Mouse (Mus musculus): ENCODE data around the gene Slc24a4.

The Slc24a4 gene

GRCm38 (mm10) chr12:102128081-102128790 lies at the start of gene Slc24a4:
Gene Slc24a4 (plus strand): TSS chr12:102128733.
- DNase-seq (ENCODE audit: low spot score): peak; percentile 6

GRCm38 (mm10) chr12:102082648-102083425 lies 45.7 kb upstream of the Slc24a4 start:
- DNase-seq (ENCODE audit: low spot score): no peak

- DNase-seq (ENCODE audit: low spot score): no peak
Observed at GRCm38 (mm10) chr12:102090535-102090934, 38.0 kb upstream of the Slc24a4 start.

GRCm38 (mm10) chr12:102092342-102093094 lies 36.0 kb upstream of the Slc24a4 start:
- no peak for DNase-seq (ENCODE audit: low spot score)

GRCm38 (mm10) chr12:102105990-102106389 lies 22.5 kb upstream of the Slc24a4 start:
- no peak for DNase-seq (ENCODE audit: low spot score)

GRCm38 (mm10) chr12:102108851-102109250 lies 19.7 kb upstream of the Slc24a4 start:
- no peak for DNase-seq (ENCODE audit: low spot score)

GRCm38 (mm10) chr12:102112491-102112890 lies 16.0 kb upstream of the Slc24a4 start:
- DNase-seq (ENCODE audit: low spot score): no peak

GRCm38 (mm10) chr12:102112901-102113300 lies 15.6 kb upstream of the Slc24a4 start:
- DNase-seq (ENCODE audit: low spot score): no peak

GRCm38 (mm10) chr12:102113391-102113790 lies 15.1 kb upstream of the Slc24a4 start:
- DNase-seq (ENCODE audit: low spot score): no peak

- no peak for DNase-seq (ENCODE audit: low spot score)
Observed at GRCm38 (mm10) chr12:102116580-102116979, 12.0 kb upstream of the Slc24a4 start.

- no peak for DNase-seq (ENCODE audit: low spot score)
Observed at GRCm38 (mm10) chr12:102118014-102118413, 10.5 kb upstream of the Slc24a4 start.

- DNase-seq (ENCODE audit: low spot score): no peak
Observed at GRCm38 (mm10) chr12:102127601-102128000, 932 bp upstream of the Slc24a4 start.

- peak; percentile 26 for DNase-seq (ENCODE audit: low spot score)
Observed at GRCm38 (mm10) chr12:102128791-102129507, 416 bp downstream of the Slc24a4 start.

- no peak for DNase-seq (ENCODE audit: low spot score)
Observed at GRCm38 (mm10) chr12:102129508-102130030, 1.0 kb downstream of the Slc24a4 start.

GRCm38 (mm10) chr12:102139710-102140109 lies 11.2 kb downstream of the Slc24a4 start:
- no peak for DNase-seq (ENCODE audit: low spot score)

- DNase-seq (ENCODE audit: low spot score): no peak
Observed at GRCm38 (mm10) chr12:102141330-102141729, 12.8 kb downstream of the Slc24a4 start.

- DNase-seq (ENCODE audit: low spot score): no peak
Observed at GRCm38 (mm10) chr12:102147678-102148077, 19.1 kb downstream of the Slc24a4 start.

- no peak for DNase-seq (ENCODE audit: low spot score)
Observed at GRCm38 (mm10) chr12:102148746-102149145, 20.2 kb downstream of the Slc24a4 start.

GRCm38 (mm10) chr12:102151185-102151584 lies 22.7 kb downstream of the Slc24a4 start:
- DNase-seq (ENCODE audit: low spot score): no peak

- DNase-seq (ENCODE audit: low spot score): no peak
Observed at GRCm38 (mm10) chr12:102153796-102154195, 25.3 kb downstream of the Slc24a4 start.

- no peak for DNase-seq (ENCODE audit: low spot score)
Observed at GRCm38 (mm10) chr12:102154815-102155214, 26.3 kb downstream of the Slc24a4 start.

- DNase-seq (ENCODE audit: low spot score): no peak
Observed at GRCm38 (mm10) chr12:102164632-102165031, 36.1 kb downstream of the Slc24a4 start.

Data from ovary, postnatal 10 days (tissue).